Mouse (Mus musculus) layer of hippocampus, adult 18-20 months (tissue): ENCODE measurements around the gene Cts7. TPM values are rescaled to one million over a fixed set of nuclear protein-coding genes. Genes with fewer than 3 reads are reported as not detected.

Experiments
- DNase-seq, 2 experiments: peaks; one replicate each; pipeline ENCODE4 v3.0.0; 2022; ENCODE audit warnings: low spot score in 2 of 2
- long read RNA-seq: library from polyadenylated mRNA; stranded (forward); transcript quantifications from one replicate; pipeline ENCODE4 v2.0.0, GENCODE M21; 2021
- microRNA-seq, 2 experiments: library from miRNA; unstranded; fragments of <30 nt; microRNA quantifications; one replicate each; pipeline ENCODE4 v1.2.0; 2021
- total RNA-seq, 2 experiments: library from RNA; stranded (reverse); gene quantifications; 2 replicates each; pipeline ENCODE4 v1.2.3; 2021

Cts7 gene
- not detected for total RNA-seq
- long read RNA-seq: 0 reads

DNA sequence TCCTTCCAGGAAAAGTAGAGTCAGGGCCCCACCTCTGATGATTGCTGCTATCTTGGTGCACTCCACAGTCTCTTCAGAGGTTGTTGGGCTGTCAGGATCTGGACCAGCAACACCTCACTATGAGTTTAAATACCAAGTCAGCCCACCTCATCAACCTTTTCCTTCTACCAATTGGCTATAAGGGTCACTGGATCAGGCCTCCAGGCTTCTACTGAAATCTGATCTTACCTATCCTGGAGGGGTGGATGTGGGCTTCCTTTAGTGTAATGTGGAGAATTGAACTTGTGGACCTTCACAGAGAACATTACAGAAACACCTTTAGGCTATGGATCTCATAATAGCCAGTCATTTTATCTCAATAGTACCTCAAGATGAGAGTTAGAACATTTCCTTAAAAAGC is at the start of gene Cts7:
TSS of gene Cts7 (minus strand) at position 101 of the 400 bp plus-strand sequence.
- no peak for DNase-seq

Small RNAs within 50 kb of the gene (microRNA-seq; reads per million reads assigned to microRNA genes)
- gene Gm27704: 0 reads per million in 2 experiments

Other genes starting within 250 kb of the Cts7 start
- gene Ctsr, start 193.9 kb downstream of the Cts7 start, total RNA-seq: not detected
- not detected for gene Cts6, start 154.8 kb downstream of the Cts7 start, total RNA-seq
- not detected for gene Cts8, start 102.8 kb downstream of the Cts7 start, total RNA-seq
- gene Gm49398, start 69.4 kb downstream of the Cts7 start, total RNA-seq: not detected
- gene Ctsm, start 183.6 kb upstream of the Cts7 start, total RNA-seq: not detected
- not detected for gene Gm49352, start 210.0 kb upstream of the Cts7 start, total RNA-seq
- gene Cts3, start 211.9 kb upstream of the Cts7 start, total RNA-seq: not detected